ENCODE assay signal across 14 mouse cellular contexts in genomic region chr9:9564551-9564950, GRCm38 (mm10).
DNase-seq lines count a peak whose midpoint lies in the region; ATAC-seq and TF ChIP-seq lines count a peak whose summit lies in the region.
"Had no signal": no experiment of that assay in that cellular context is flagged by ENCODE, and none has a peak within 500 bp of the region (broad histone marks: within the 10 kb centered on the region; RNA-seq: fewer than 3 reads in every experiment).

No protein-coding gene starts in this region.

- no peak for ATAC-seq in inflammation-experienced regulatory T-cells, adult 6 months
- ATAC-seq: hindbrain, postnatal 0 days; midbrain, embryonic 16.5 days had no signal

- intact Hi-C loops in left cerebral cortex, postnatal 4 days (cut with DNase I): no loop called here
- intact Hi-C loops in left cerebral cortex, postnatal 36 days (cut with DNase I): no loop called here

- DNase-seq in adrenal gland, adult 2 months: peak; percentile 19
- DNase-seq in adrenal gland, postnatal 4 days (ENCODE audit: low spot score in 2 of 2): no peak
- peak; percentile 16 for DNase-seq in left cerebral cortex, postnatal 4 days
- no peak for DNase-seq in left cerebral cortex, adult 9 months (ENCODE audit: low spot score in 2 of 2)
- DNase-seq in brain, embryonic 14.5 days (ENCODE audit: low read depth): peak; percentile 20
- peak; percentile 80 for DNase-seq in kidney, postnatal 14 days
- DNase-seq in left cerebral cortex, postnatal 36 days (ENCODE audit: low spot score in 2 of 2): no peak
- DNase-seq: gastrocnemius, postnatal 25 days; heart, postnatal 4 days; right cerebral cortex, postnatal 4 days; thymus, adult 18-20 months had no signal

- no peak for TF ChIP-seq POLR2A in brain, embryonic 14.5 days (IDR thresholded peaks at IDR 0.05; ENCODE audit: borderline replicate concordance, extremely low read depth, insufficient read depth, insufficient read length, poor library complexity, severe bottlenecking)

- TF ChIP-seq CTCF in brain, embryonic 14.5 days (IDR thresholded peaks at IDR 0.05; ENCODE audit: borderline replicate concordance, extremely low read depth, insufficient read depth, insufficient read length): no peak

Comparison
In these comparisons a context has a peak if more than half of its experiments do, and no peak if none do; other contexts are left out.
1. DNase-seq: peak in adrenal gland, adult 2 months (single experiment), left cerebral cortex, postnatal 4 days (single experiment), brain, embryonic 14.5 days (single experiment) and kidney, postnatal 14 days (single experiment); none in adrenal gland, postnatal 4 days (0 of 2), left cerebral cortex, adult 9 months (0 of 2) and left cerebral cortex, postnatal 36 days (0 of 2).